Mouse (Mus musculus) limb, embryonic 12.5 days (tissue): ENCODE data around the gene Gm21985. TPM values are rescaled to one million over a fixed set of nuclear protein-coding genes. Genes with fewer than 3 reads are reported as not detected.

Source experiments
- ATAC-seq: fragments of 200-750 bp; cut with Nextera tagmentation; 2 replicates; pipeline ENCODE4 v1.8.0; 2017; ENCODE audit warnings: low read depth, moderate TSS enrichment; ENCODE audit not compliant: insufficient number of reproducible peaks, insufficient read depth, low FRiP score, low TSS enrichment
- H3K27ac ChIP-seq: fragments of 300-500 bp; sonication (generic); 2 replicates; pipeline ENCODE4 v1.5.1; 2016; ENCODE audit warnings: mild to moderate bottlenecking, moderate library complexity
- H3K27me3 ChIP-seq: fragments of 300-500 bp; sonication (generic); 2 replicates; pipeline ENCODE4 v1.6.1; 2016; ENCODE audit warnings: mild to moderate bottlenecking, moderate library complexity
- H3K36me3 ChIP-seq: fragments of 300-500 bp; sonication (generic); 2 replicates; pipeline ENCODE4 v1.6.1; 2016; ENCODE audit warnings: mild to moderate bottlenecking, moderate library complexity
- H3K4me1 ChIP-seq: fragments of 300-500 bp; sonication (generic); replicated peaks from 2 replicates; pipeline ENCODE4 v1.6.1; 2016
- H3K4me2 ChIP-seq: fragments of 300-500 bp; sonication (generic); 2 replicates; pipeline ENCODE4 v1.6.1; 2016; ENCODE audit warnings: mild to moderate bottlenecking, moderate library complexity
- H3K4me3 ChIP-seq: fragments of 300-500 bp; sonication (generic); replicated peaks from 2 replicates; pipeline ENCODE4 v1.5.1; 2016; ENCODE audit warnings: mild to moderate bottlenecking
- H3K9ac ChIP-seq: fragments of 300-500 bp; sonication (generic); replicated peaks from 2 replicates; pipeline ENCODE4 v1.6.1; 2016; ENCODE audit warnings: mild to moderate bottlenecking, moderate library complexity
- H3K9me3 ChIP-seq: fragments of 300-500 bp; sonication (generic); 2 replicates; pipeline ENCODE4 v1.6.1; 2016; ENCODE audit warnings: mild to moderate bottlenecking, moderate library complexity
- WGBS: fragments of 180-500 bp; shearing (Covaris S2); methylation state at CpG from one replicate; pipeline ENCODE4 v1.1.7; 2016; 5-methylcytosine and 5-hydroxymethylcytosine counted together
- polyA plus RNA-seq: library from polyadenylated mRNA; unstranded; fragments of >200 nt; fragmentation: Nextera tagmentation; extraction: Ambion mirVana; gene quantifications from 2 replicates; pipeline ENCODE4 v1.2.1, GENCODE M21; 2016

Gene Gm21985
- polyA plus RNA-seq, 1 experiment from 2014 or later, result not detected

DNA sequence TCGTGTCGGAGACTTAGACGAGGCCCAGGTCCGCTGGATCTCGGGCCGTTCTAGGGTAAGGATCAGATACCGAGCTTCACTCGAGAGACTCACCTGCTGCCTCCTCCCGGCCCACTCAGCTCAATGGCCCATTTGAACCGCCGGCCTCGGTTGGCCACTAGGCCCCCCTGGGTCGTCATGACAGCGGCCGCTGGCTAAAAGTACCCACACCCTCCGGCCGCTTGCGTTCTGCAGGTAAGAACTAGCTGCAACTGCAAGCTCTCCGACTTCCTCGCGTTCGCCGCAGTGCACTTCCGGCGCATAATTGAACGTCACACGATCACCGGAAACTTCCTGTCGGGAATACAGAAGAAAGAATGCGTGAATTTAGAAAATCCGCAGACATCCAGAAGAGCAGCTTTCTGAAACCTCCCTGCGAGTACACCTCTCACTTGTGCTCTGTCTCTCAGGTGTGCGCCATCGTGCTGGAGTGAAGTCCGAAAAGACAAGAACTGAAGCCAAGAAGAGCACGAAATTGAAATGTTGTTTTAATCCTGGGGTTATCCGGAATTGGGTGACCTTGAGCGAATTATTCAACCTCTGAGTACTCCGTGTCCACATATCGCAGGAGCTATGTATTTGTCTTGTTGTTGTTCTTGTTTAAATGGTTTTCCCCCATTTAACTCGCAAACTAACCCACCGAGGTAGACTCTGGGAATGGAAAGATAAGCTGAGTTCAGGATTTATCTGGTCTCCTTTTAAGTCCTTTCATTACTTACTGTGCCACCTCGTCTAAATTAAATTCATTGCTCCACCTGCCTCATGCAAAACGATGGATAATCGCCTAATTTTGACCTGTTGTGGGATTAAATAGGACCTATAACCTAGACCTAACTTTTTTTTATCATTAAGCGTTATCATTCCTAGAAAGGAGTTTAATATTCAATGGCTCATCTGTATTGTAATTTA lies 101.9 kb downstream of the Gm21985 start, which contains the start of gene Emc4:
TSS of gene Emc4 (minus strand) at position 302 of the 948 bp plus-strand sequence.
- Histone ChIP-seq H3K4me1 (peaks cover 10% of the 10 kb centered on the region), H3K9me3 (no peaks in the 10 kb centered on the region), H3K4me3 (peak within 1 kb of the TSS; percentile 84), H3K27me3 (no peaks in the 10 kb centered on the region), H3K27ac (peak within 1 kb of the TSS; percentile 79), H3K36me3 (peaks cover 22% of the 10 kb centered on the region), H3K4me2 (peak within 1 kb of the TSS; percentile 87), H3K9ac (peak within 1 kb of the TSS; percentile 82)
- peak; percentile 86 for ATAC-seq
- WGBS, result 2% methylated on average over 46 of the region's 46 CpGs

DNA sequence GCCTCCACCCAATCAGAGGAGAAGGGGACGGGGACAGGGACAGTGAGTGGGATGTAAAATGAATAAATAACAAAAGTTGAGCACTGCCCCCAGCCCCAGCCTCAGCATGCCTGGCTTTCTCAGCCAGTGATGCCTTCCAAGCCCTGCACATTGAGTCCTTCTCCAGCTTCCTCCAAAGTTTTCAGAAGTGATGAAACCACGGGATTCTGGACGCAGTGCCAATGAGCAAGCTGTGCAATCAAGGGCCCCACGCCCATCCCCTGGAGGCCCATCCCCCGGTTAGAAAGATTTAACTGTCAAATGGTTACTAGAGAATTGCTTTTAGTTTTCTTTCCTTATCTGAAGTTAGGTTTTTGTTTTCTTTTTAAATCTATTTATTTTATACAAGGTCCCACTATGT lies 103.8 kb downstream of the Gm21985 start:
- Histone ChIP-seq H3K9ac (no peak overlapping the region), H3K4me2 (no peak overlapping the region), H3K4me3 (no peak overlapping the region), H3K4me1 (peaks cover 10% of the 10 kb centered on the region), H3K9me3 (no peaks in the 10 kb centered on the region), H3K36me3 (peaks cover 3% of the 10 kb centered on the region), H3K27ac (no peak overlapping the region), H3K27me3 (0 out of 2 replicates have a peak, but pooled peaks cover under 1% of the 10 kb centered on the region)
- no peak for ATAC-seq
- WGBS, result 75% methylated on average over 5 of the region's 5 CpGs

DNA sequence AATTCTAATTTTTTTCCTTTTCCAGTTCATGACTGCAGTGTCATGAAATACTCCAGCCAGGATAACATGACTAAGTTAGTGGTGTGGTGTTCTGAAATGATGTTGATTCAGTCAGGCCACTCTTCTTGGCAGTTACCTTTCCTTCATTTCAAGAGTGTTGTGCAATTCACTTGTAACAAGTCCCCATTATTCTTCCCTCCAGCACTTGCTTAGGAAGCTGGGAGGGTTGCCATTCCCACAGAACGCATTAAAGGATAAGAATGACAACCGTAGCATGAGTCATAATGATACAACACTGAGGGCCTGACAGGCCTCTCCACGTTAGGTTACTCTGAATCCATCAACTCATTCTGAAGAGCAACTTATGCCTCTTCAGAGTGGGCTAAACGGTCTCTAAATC lies 107.0 kb downstream of the Gm21985 start:
- ATAC-seq, result no peak
- Histone ChIP-seq H3K4me3 (no peak overlapping the region), H3K4me2 (no peak overlapping the region), H3K4me1 (no peaks in the 10 kb centered on the region), H3K9ac (no peak overlapping the region), H3K27me3 (0 out of 2 replicates have a peak, but pooled peaks cover 3% of the 10 kb centered on the region), H3K9me3 (no peaks in the 10 kb centered on the region), H3K36me3 (no peaks in the 10 kb centered on the region), H3K27ac (no peak overlapping the region)
- WGBS, result 67% methylated on average over 4 of the region's 4 CpGs

DNA sequence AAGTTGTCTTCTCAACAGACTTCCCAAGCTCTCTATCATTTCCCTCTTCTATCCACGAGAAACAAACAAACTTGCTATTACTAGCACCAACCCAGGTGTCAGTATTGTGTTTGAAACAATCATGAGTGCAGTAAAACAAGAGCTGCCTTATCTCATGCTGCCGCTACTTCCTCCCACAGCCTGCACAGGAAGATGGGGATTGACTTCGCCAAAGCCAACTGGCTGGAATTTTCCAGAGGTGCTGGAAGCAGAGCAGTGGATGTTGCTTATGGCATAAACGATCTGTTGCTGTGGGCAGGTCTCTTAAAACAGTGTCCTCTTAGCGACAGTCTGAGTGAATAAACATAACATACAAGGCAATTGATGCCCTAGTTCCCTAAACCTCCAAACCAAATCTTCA lies 108.5 kb downstream of the Gm21985 start:
- Histone ChIP-seq H3K4me3 (no peak overlapping the region), H3K4me2 (no peak overlapping the region), H3K9me3 (no peaks in the 10 kb centered on the region), H3K9ac (no peak overlapping the region), H3K27ac (no peak overlapping the region), H3K36me3 (no peaks in the 10 kb centered on the region), H3K4me1 (no peaks in the 10 kb centered on the region), H3K27me3 (0 out of 2 replicates have a peak, but pooled peaks cover 3% of the 10 kb centered on the region)
- 66% methylated on average over 5 of the region's 5 CpGs for WGBS
- ATAC-seq, result no peak

DNA sequence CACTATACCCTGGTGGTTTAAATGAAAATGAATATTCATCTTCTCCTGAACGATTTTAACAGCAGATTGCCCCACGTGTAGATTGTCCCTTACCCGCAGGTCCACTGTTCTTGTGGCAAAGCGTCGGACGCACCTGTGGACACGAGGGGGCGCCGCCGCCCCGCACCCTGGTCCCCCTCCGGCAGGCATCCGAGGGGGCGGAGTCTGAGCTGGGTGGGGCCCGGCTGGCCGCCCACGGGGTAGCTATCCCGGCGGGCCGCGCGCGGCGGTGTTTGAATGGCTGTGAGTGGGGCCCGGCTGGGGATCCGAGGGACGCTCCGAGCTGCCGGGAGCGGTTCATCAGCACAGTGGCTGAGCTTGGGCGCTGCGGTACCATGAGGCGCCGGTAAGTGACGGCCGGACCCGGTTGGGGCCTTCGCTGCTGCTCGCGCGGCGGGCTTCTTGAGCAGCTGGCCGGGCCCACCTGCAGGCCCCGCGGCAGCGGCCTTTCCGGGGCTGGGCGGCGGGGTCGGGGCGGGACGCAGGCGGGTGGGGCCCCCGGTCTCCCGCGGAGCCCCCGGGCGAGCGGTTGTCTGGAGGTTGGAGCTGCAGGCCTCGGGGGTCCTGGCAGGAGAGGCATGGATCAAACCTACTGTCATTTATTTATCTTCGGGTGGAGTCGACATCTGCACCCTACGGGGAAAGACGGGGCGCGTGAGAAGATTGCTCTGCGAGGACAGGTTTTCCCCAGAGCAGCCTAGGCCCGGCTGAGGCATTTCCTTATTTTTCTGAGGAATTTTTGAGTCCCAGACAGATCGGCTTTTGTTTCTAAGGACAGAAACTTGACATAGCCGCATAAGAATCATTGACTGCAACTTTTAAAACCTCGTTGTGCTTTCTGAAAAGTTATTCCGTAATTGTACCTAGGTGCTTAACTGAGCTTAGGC lies 113.1 kb downstream of the Gm21985 start, which contains the start of gene Katnbl1:
TSS of gene Katnbl1 (plus strand) at position 239 of the 926 bp plus-strand sequence.
- peaks cover 11% of the 10 kb centered on the region for H3K4me1 ChIP-seq
- peak within 1 kb of the TSS; percentile 92 for H3K27ac ChIP-seq
- H3K9me3 ChIP-seq, result no peaks in the 10 kb centered on the region
- ATAC-seq, result peak; percentile 98
- H3K9ac ChIP-seq, result peak within 1 kb of the TSS; percentile 88
- H3K4me3 ChIP-seq, result peak within 1 kb of the TSS; percentile 92
- peak within 1 kb of the TSS; percentile 66 for H3K4me2 ChIP-seq
- WGBS, result under 1% methylated on average over 72 of the region's 72 CpGs
- 0 out of 2 replicates have a peak, but pooled peaks cover 3% of the 10 kb centered on the region for H3K27me3 ChIP-seq
- no peaks in the 10 kb centered on the region; the same call in 1 of the 2 replicates for H3K36me3 ChIP-seq

DNA sequence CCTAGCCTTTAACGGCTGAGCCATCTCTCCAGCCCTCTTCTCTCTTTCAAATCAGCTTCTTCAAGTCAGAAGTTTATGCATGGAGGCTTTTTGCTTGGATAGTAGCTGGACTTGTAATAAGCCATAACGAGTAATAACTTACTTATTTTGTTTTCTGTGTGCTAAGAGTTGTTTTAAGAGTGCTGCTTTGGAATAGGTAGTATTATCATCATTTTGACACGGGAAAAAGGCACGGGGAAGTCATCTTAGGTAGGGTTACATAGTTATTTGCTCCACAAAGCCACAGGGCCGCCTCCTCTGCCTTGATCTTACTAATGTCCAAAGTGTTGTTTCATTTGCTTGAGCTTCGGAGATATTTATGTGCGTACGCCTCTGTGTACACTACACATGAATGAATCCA lies 114.0 kb downstream of the Gm21985 start:
- WGBS, result 57% methylated on average over 8 of the region's 8 CpGs
- Histone ChIP-seq H3K27me3 (0 out of 2 replicates have a peak, but pooled peaks cover 1% of the 10 kb centered on the region), H3K9ac (peak overlapping the region; percentile 88), H3K4me1 (peaks cover 11% of the 10 kb centered on the region), H3K4me2 (peak overlapping the region; percentile 66), H3K27ac (no peak overlapping the region), H3K36me3 (no peaks in the 10 kb centered on the region; the same call in 1 of the 2 replicates), H3K9me3 (no peaks in the 10 kb centered on the region), H3K4me3 (peak overlapping the region; percentile 92)
- no peak for ATAC-seq

DNA sequence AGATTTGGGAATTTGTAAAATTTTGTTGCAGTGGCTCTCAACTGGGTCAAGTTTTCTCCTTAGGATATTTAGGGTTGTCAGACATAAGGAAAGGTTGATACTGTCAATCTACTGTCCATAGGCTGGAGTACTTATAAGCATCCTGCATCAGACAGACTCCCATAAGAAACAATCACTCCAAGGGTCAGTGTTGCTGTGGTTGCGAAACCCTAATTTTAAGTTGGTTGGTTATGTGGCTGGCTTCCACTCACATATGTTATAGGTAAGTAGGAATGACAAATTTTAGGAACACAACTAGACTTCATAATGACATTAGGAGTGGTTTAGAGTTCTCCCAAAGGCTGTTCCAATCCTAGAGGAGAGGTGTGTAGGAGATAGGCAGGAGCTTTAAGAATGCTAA lies 115.1 kb downstream of the Gm21985 start:
- H3K27me3 ChIP-seq, result no peaks in the 10 kb centered on the region
- WGBS, result 95% methylated on average over 1 of the region's 1 CpGs
- no peak overlapping the region for H3K4me3 ChIP-seq
- 0 out of 2 replicates have a peak overlapping the region, but pooled peaks have one; percentile 66 for H3K4me2 ChIP-seq
- ATAC-seq, result no peak
- H3K36me3 ChIP-seq, result no peaks in the 10 kb centered on the region; the same call in 1 of the 2 replicates
- H3K4me1 ChIP-seq, result peaks cover 11% of the 10 kb centered on the region
- no peak overlapping the region for H3K9ac ChIP-seq
- no peak overlapping the region for H3K27ac ChIP-seq
- no peaks in the 10 kb centered on the region for H3K9me3 ChIP-seq

DNA sequence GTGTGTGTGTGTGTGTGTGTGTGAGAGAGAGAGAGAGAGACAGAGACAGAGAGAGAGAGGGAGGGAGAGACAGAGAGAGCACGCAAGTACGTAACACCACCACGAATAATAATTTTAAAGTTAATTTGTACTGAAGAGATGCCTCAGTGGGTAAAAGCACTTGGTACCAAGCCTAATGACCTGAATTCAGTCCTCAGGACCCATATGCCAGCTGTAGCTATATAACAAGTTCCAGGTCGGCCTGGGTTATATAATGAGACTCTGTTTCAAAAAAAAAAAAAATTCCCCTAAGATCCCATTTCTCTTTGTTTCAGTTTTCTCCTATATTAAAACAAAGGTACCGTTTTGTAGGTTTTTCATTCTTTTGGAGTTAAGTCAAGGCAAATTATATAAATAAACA lies 124.7 kb downstream of the Gm21985 start:
- 81% methylated on average over 5 of the region's 5 CpGs for WGBS
- H3K9ac ChIP-seq, result no peak overlapping the region
- no peak overlapping the region for H3K4me3 ChIP-seq
- peaks cover 5% of the 10 kb centered on the region for H3K4me1 ChIP-seq
- H3K27ac ChIP-seq, result no peak overlapping the region
- H3K36me3 ChIP-seq, result 0 out of 2 replicates have a peak, but pooled peaks cover 3% of the 10 kb centered on the region
- no peaks in the 10 kb centered on the region for H3K27me3 ChIP-seq
- no peaks in the 10 kb centered on the region for H3K9me3 ChIP-seq
- no peak overlapping the region for H3K4me2 ChIP-seq
- no peak for ATAC-seq

DNA sequence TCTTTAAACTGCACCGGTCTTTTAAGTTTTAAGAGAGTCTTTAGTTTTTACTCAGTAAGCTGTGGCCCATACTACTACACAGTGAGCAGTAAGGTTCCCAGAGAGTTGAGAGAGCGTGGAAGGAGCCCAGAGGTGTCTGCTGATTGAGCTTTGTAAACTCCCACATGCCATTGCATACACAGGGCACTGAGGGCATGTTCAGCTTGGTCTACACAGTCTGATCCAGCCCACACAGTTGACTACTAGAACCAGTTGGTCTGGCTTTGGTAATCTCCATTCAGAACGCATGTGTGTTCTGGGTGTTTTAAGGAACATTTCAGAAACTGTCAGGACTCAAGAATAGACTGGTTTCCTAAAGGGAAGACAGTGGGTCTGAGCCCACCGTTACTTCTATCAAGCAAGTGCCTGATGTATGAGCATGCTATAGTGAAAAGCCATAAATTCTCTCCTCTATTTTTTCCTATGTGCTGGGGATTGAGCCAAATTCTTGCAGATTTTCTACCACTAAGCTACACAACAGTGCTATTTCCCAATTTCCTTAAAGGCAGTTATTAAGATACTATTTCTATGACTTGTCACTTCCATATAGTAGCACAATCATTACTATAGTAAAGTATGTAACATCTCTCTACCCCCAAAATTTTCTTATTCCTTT lies 125.4 kb downstream of the Gm21985 start:
- no peak for ATAC-seq
- Histone ChIP-seq H3K9ac (no peak overlapping the region), H3K9me3 (no peaks in the 10 kb centered on the region), H3K36me3 (0 out of 2 replicates have a peak, but pooled peaks cover 3% of the 10 kb centered on the region), H3K27ac (0 out of 2 replicates have a peak overlapping the region, but pooled peaks have one; percentile 29), H3K4me3 (no peak overlapping the region), H3K27me3 (no peaks in the 10 kb centered on the region), H3K4me2 (no peak overlapping the region), H3K4me1 (peaks cover 5% of the 10 kb centered on the region)
- 83% methylated on average over 4 of the region's 4 CpGs for WGBS

DNA sequence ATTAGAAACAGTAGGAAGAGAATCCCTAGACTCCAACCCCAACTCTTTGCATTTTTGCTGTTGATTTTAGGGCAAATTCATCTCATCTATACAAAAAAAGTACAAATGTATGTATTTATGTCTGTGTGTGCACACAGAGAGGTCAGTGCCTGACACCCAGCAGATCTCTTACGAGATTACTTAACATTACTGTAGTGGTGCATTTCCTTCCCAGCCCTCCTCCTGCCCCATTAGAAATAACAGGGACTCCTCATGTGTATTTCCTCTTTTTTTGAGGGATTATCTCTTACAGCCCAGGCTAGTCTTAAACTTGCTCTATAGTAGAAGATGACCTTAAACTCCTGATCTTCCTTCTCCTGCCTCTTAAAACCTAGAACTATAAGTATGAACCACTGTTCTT lies 126.6 kb downstream of the Gm21985 start:
- no peaks in the 10 kb centered on the region for H3K27me3 ChIP-seq
- H3K36me3 ChIP-seq, result 0 out of 2 replicates have a peak, but pooled peaks cover 3% of the 10 kb centered on the region
- no peaks in the 10 kb centered on the region for H3K9me3 ChIP-seq
- ATAC-seq, result no peak
- no peak overlapping the region for H3K27ac ChIP-seq
- H3K4me1 ChIP-seq, result peaks cover 5% of the 10 kb centered on the region
- H3K4me2 ChIP-seq, result no peak overlapping the region
- no peak overlapping the region for H3K9ac ChIP-seq
- WGBS, result 87% methylated on average over 1 of the region's 1 CpGs
- H3K4me3 ChIP-seq, result no peak overlapping the region
